Mouse (Mus musculus) bone marrow, adult 2 months (tissue): ENCODE data around the gene Prrt1.

Source experiments
- CTCF ChIP-seq: fragments of 200-500 bp; IDR thresholded peaks from 2 replicates; pipeline ENCODE4 v1.5.1; 2011; ENCODE audit warnings: low read length, control low read depth; ENCODE audit not compliant: control insufficient read depth, insufficient read depth
- POLR2A ChIP-seq: fragments of 200-500 bp; IDR thresholded peaks from 2 replicates; pipeline ENCODE4 v1.6.1; 2011; ENCODE audit warnings: low read depth, mild to moderate bottlenecking, control low read depth, low read length, borderline replicate concordance; ENCODE audit not compliant: control insufficient read depth

DNA sequence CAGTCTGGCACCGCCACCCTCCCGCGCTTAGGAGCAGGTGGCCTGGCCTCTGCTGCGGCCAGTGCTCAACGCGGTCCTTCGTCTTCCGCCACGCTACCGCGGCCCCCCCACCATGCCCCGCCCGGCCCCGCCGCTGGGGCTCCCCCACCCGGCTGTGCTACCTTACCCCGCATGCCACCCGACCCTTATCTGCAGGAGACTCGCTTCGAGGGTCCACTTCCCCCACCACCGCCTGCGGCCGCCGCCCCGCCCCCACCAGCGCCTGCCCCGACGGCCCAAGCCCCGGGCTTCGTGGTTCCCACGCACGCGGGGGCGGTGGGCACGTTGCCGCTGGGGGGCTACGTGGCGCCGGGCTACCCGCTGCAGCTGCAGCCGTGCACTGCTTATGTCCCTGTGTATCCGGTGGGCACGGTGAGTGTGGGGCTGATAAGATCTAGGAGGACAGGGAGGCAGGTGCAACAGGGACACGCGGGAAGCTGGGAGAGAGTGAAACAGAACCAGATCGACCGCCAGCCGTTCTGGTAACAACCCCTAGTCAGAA, 1.5 kb downstream of the Prrt1 start:
- TF ChIP-seq POLR2A (no peak), CTCF (no peak)
